Mouse (Mus musculus) intestine, embryonic 14.5 days (tissue): Measurements from ENCODE around the gene Miox. TPM values are rescaled to one million over a fixed set of nuclear protein-coding genes. Genes with fewer than 3 reads are reported as not detected.
A peak's percentile ranks its signal among the peaks of the same experiment; 100 is the strongest.

Source experiments
- ATAC-seq: fragments of 200-750 bp; cut with Nextera tagmentation; replicated peaks from 2 replicates; pipeline ENCODE4 v1.8.0; 2017; ENCODE audit warnings: low read depth, moderate number of reproducible peaks, moderate TSS enrichment, moderate library complexity; ENCODE audit not compliant: low FRiP score, low TSS enrichment
- DNase-seq: peaks from one replicate; pipeline ENCODE4 v3.0.0-alpha.2; 2018; ENCODE audit warnings: low spot score
- H3K27ac ChIP-seq: fragments of 300-500 bp; sonication (generic); 2 replicates; pipeline ENCODE4 v1.5.1; 2014; ENCODE audit warnings: low read depth, mild to moderate bottlenecking, control low read depth
- H3K27me3 ChIP-seq: fragments of 300-500 bp; sonication (generic); replicated peaks from 2 replicates; pipeline ENCODE4 v1.6.1; 2014; ENCODE audit warnings: low read length, control low read depth; ENCODE audit not compliant: control insufficient read depth, insufficient read depth
- H3K36me3 ChIP-seq: fragments of 300-500 bp; sonication (generic); 2 replicates; pipeline ENCODE4 v1.6.1; 2014; ENCODE audit warnings: low read length, control low read depth; ENCODE audit not compliant: control insufficient read depth, insufficient read depth
- H3K4me1 ChIP-seq: fragments of 300-500 bp; sonication (generic); replicated peaks from 2 replicates; pipeline ENCODE4 v1.6.1; 2014; ENCODE audit warnings: low read length, control low read depth, mixed read lengths; ENCODE audit not compliant: control insufficient read depth, insufficient read depth
- H3K4me2 ChIP-seq: fragments of 300-500 bp; sonication (generic); 2 replicates; pipeline ENCODE4 v1.6.1; 2014; ENCODE audit warnings: low read length
- H3K4me3 ChIP-seq: fragments of 300-500 bp; sonication (generic); 2 replicates; pipeline ENCODE4 v1.5.1; 2014; ENCODE audit warnings: low read depth, low read length, control low read depth, mixed read lengths
- H3K9ac ChIP-seq: fragments of 300-500 bp; sonication (generic); 2 replicates; pipeline ENCODE4 v1.6.1; 2014; ENCODE audit warnings: mild to moderate bottlenecking, low read length
- H3K9me3 ChIP-seq: fragments of 300-500 bp; sonication (generic); 2 replicates; pipeline ENCODE4 v1.6.1; 2016; ENCODE audit warnings: low read length, control low read depth; ENCODE audit not compliant: control insufficient read depth
- WGBS: fragments of 180-500 bp; shearing (Covaris S2); extraction: QIAGEN DNeasy Blood & Tissue Kit; methylation state at CpG from one replicate; pipeline ENCODE4 v1.1.7; 2014; 5-methylcytosine and 5-hydroxymethylcytosine counted together
- polyA plus RNA-seq: library from polyadenylated mRNA; unstranded; fragments of >200 nt; fragmentation: Nextera tagmentation; extraction: Ambion mirVana; gene quantifications from 2 replicates; pipeline ENCODE4 v1.2.1, GENCODE M21; 2014

Gene Miox
- polyA plus RNA-seq, 1 experiment from 2014 or later: not detected

- H3K9me3 ChIP-seq: no peaks in the 10 kb centered on the region
- ATAC-seq (no peak), DNase-seq (no peak)
- 88% methylated on average over 3 of the region's 3 CpGs for WGBS
- H3K4me2 ChIP-seq: no peak overlapping the region
- H3K27me3 ChIP-seq: no peaks in the 10 kb centered on the region
- no peak overlapping the region for H3K27ac ChIP-seq
- no peak overlapping the region for H3K4me3 ChIP-seq
- H3K36me3 ChIP-seq: no peaks in the 10 kb centered on the region
- no peaks in the 10 kb centered on the region for H3K4me1 ChIP-seq
- no peak overlapping the region for H3K9ac ChIP-seq
These were observed 9.1 kb downstream of the Miox start for GRCm38 (mm10) chr15:89343325-89343724.

DNA sequence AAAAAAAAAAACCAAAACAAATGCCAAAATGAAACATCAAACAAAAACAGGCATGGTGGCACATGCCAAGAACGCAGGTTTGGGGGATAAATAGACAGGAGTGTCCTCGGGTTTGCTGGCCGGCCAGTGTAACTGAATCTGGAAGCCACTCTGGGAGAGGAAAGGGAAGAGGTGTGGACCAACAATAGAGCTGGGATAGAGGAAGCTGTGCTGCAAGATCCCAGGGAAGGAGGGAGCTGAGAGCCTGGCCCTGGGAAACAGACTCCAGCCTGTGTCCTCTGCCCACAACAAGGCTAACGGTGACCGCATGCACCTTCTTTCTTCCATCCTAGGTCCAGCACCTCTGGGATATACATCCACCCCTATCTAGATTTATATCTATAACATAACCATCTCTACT is 16.2 kb downstream of the Miox start:
- no peak overlapping the region for H3K9ac ChIP-seq
- DNase-seq (no peak), ATAC-seq (no peak)
- H3K9me3 ChIP-seq: no peaks in the 10 kb centered on the region
- WGBS: 87% methylated on average over 5 of the region's 5 CpGs
- H3K4me3 ChIP-seq: no peak overlapping the region
- H3K27me3 ChIP-seq: no peaks in the 10 kb centered on the region
- peaks cover 42% of the 10 kb centered on the region for H3K36me3 ChIP-seq
- H3K27ac ChIP-seq: no peak overlapping the region
- H3K4me1 ChIP-seq: peaks cover 7% of the 10 kb centered on the region
- no peak overlapping the region for H3K4me2 ChIP-seq

GRCm38 (mm10) chr15:89351302-89351701 is 17.1 kb downstream of the Miox start:
- Histone ChIP-seq H3K4me3 (no peak overlapping the region), H3K9me3 (no peaks in the 10 kb centered on the region), H3K36me3 (peaks cover 42% of the 10 kb centered on the region), H3K27ac (no peak overlapping the region), H3K4me2 (no peak overlapping the region), H3K4me1 (peaks cover 7% of the 10 kb centered on the region), H3K27me3 (no peaks in the 10 kb centered on the region), H3K9ac (no peak overlapping the region)
- WGBS: 81% methylated on average over 15 of the region's 15 CpGs
- DNase-seq (no peak), ATAC-seq (no peak)

GRCm38 (mm10) chr15:89352054-89352453 is 17.9 kb downstream of the Miox start:
- Histone ChIP-seq H3K36me3 (peaks cover 42% of the 10 kb centered on the region), H3K9me3 (no peaks in the 10 kb centered on the region), H3K9ac (no peak overlapping the region), H3K27me3 (no peaks in the 10 kb centered on the region), H3K4me2 (no peak overlapping the region), H3K27ac (no peak overlapping the region), H3K4me3 (no peak overlapping the region), H3K4me1 (peaks cover 10% of the 10 kb centered on the region)
- no peak for DNase-seq
- no peak for ATAC-seq
- 94% methylated on average over 14 of the region's 14 CpGs for WGBS

DNA sequence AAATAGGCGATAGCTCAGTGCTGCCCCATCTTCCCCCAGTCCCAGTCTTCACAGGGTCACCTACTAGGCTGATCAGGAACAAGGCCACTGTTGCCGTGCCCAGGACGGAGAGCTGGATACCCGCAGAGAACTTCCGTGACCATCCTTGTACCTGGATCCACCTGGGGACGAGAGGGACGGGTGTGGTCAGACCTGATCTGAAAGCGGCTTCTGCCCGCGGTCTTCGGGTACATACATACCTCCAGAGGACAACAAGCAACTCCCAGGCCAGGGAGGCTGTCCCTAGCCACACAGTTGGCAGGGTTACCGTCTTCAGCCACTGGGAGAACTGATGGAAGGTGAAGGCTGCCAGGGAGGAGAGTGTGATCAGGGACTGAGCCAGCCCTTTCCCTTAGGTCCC is 18.6 kb downstream of the Miox start:
- Histone ChIP-seq H3K36me3 (peaks cover 42% of the 10 kb centered on the region), H3K27ac (no peak overlapping the region), H3K4me3 (no peak overlapping the region), H3K27me3 (no peaks in the 10 kb centered on the region), H3K9me3 (no peaks in the 10 kb centered on the region), H3K9ac (no peak overlapping the region), H3K4me1 (peaks cover 14% of the 10 kb centered on the region), H3K4me2 (no peak overlapping the region)
- ATAC-seq (no peak), DNase-seq (no peak)
- WGBS: 95% methylated on average over 12 of the region's 12 CpGs

- H3K27ac ChIP-seq: no peak overlapping the region
- WGBS: 95% methylated on average over 16 of the region's 16 CpGs
- no peaks in the 10 kb centered on the region for H3K27me3 ChIP-seq
- DNase-seq (no peak), ATAC-seq (no peak)
- peaks cover 42% of the 10 kb centered on the region for H3K36me3 ChIP-seq
- H3K4me1 ChIP-seq: peaks cover 14% of the 10 kb centered on the region
- H3K9me3 ChIP-seq: no peaks in the 10 kb centered on the region
- H3K4me3 ChIP-seq: no peak overlapping the region
- H3K9ac ChIP-seq: no peak overlapping the region
- H3K4me2 ChIP-seq: no peak overlapping the region
These were observed 19.6 kb downstream of the Miox start for GRCm38 (mm10) chr15:89353837-89354236.

GRCm38 (mm10) chr15:89354455-89354854 is 20.3 kb downstream of the Miox start:
- ATAC-seq (no peak), DNase-seq (no peak)
- WGBS: 77% methylated on average over 7 of the region's 7 CpGs
- Histone ChIP-seq H3K36me3 (peaks cover 42% of the 10 kb centered on the region), H3K4me2 (peak overlapping the region; percentile 94), H3K4me1 (peaks cover 14% of the 10 kb centered on the region), H3K27me3 (no peaks in the 10 kb centered on the region), H3K9me3 (no peaks in the 10 kb centered on the region), H3K27ac (no peak overlapping the region), H3K9ac (peak overlapping the region; percentile 88), H3K4me3 (peak overlapping the region; percentile 94)

DNA sequence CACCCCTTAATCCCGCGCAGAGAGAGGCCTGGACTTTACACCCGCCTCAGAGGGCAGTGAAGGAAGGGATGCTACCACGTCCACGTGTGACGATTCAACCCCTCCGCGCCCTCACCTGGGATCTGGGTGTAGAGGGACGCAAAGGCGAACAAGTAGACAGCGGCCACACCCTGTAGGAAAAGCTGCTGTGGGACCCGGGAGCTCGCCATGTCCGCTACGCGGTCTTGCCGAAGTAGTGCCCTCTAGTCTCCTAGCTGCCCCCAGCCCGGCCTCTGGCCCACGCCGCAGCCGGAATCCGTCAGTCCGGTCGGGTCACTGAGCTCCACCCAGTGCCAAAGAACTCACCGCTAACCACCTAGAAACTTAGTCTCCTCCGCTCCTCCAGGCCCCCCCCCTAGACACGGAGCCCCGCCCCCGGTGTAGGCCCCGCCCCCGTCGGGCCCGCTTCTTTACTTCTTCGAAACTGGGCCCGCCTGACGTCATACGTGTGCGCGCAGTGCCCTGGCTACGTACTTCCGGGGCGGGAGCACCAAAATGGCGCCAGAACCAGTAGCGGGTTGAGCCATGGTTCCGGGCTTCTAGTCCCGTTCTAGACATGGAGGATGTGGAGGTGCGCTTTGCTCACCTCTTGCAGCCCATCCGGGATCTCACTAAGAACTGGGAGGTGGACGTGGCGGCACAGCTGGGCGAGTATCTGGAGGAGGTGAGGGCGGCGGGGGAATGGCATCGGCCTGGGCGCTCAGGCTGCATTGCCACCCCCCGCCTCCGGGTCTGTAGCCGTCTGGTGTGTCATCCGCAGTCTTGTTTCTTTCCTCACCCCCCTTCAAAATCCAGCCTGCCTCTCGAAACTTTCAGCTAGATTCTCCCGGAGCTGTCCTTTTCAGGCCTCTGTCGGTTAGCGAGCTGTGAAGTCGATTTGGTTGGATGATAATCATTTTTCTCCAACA is 21.3 kb downstream of the Miox start, which contains the start of the genes Lmf2 and Ncaph2:
Gene Lmf2 (minus strand): TSS at position 419 of the 947 bp plus-strand sequence.
Gene Ncaph2 (plus strand): TSS at position 479 of the 947 bp plus-strand sequence.
- H3K9ac ChIP-seq: peak within 1 kb of the TSS; percentile 88
- H3K27ac ChIP-seq: peak within 1 kb of the TSS; percentile 90
- H3K9me3 ChIP-seq: no peaks in the 10 kb centered on the region
- H3K4me2 ChIP-seq: peak within 1 kb of the TSS; percentile 94
- no peaks in the 10 kb centered on the region for H3K27me3 ChIP-seq
- H3K4me1 ChIP-seq: peaks cover 14% of the 10 kb centered on the region
- WGBS: under 1% methylated on average over 63 of the region's 64 CpGs
- DNase-seq (peak; percentile 99), ATAC-seq (peak; percentile 92)
- peaks cover 43% of the 10 kb centered on the region for H3K36me3 ChIP-seq
- H3K4me3 ChIP-seq: peak within 1 kb of the TSS; percentile 94
